Mouse (Mus musculus): ENCODE results near the gene Ifng. TPM values are rescaled to one million over a fixed set of nuclear protein-coding genes. Genes with fewer than 3 reads are reported as not detected.
"Not testable (repeated sequence)": the region's sequence is repeated elsewhere in the genome, so short reads cannot be mapped to it uniquely, and the experiment has no call there.

Gene Ifng
- polyA plus RNA-seq, 1 experiment from 2014 or later = not detected

DNA sequence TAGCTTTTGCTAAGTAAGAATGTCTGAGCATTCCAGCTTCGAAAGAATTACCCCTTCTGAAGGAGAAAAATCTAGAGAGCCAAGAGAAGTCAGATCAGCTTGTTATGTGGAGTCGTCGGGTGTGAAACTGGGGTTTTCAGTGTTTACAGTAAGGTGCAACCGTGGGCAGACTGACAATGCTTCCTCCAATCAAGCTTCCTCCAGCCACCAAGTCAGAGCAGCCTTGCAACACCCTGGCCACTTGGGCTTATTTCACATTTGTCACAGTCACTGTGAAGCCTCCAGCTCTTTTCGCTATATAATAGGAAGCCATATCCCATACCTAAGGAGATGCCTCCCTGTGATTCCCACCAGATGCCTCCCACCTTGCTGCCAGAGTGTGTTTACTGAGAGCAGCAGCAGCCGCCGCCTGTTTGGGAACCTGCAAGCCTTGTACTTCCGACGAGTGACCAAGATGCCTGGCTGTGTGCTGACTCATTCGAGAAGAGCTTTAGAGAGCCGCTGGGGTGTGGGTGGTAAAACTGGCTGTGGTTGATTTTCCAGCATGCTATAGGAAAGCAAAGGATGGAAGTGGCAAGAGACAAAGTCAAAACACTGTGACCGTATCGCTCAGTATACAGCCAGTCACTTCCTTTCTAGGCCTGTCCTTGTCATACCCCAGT is 29.6 kb downstream of the Ifng start:
- Histone ChIP-seq H3K4me3 (ENCODE audit: low read depth, low read length) (no peak overlapping the region), H3K27me3 (ENCODE audit: control insufficient read depth, insufficient read depth, low read length) (no peaks in the 10 kb centered on the region), H3K9me3 (ENCODE audit: control insufficient read depth, low read length) (no peaks in the 10 kb centered on the region), H3K4me2 (ENCODE audit: low read depth, severe bottlenecking) (no peak overlapping the region), H3K9ac (ENCODE audit: low read length) (no peak overlapping the region), H3K36me3 (ENCODE audit: control insufficient read depth, insufficient read depth, low read length) (no peaks in the 10 kb centered on the region), H3K27ac (replicated peaks; ENCODE audit: low read depth, low read length) (no peak overlapping the region), H3K4me1 (ENCODE audit: control insufficient read depth, insufficient read depth, low read length) (no peaks in the 10 kb centered on the region)
- DNase-seq (ENCODE audit: low spot score) (no peak), ATAC-seq (ENCODE audit: insufficient number of reproducible peaks, low FRiP score, low TSS enrichment, low read depth) (no peak)
- 60% methylated on average over 13 of the region's 13 CpGs for WGBS

- H3K36me3 ChIP-seq (ENCODE audit: control insufficient read depth, insufficient read depth, low read length); H3K9me3 ChIP-seq (ENCODE audit: control insufficient read depth, low read length); H3K9ac ChIP-seq (ENCODE audit: low read length); H3K4me2 ChIP-seq (ENCODE audit: low read depth, severe bottlenecking); ATAC-seq (ENCODE audit: insufficient number of reproducible peaks, low FRiP score, low TSS enrichment, low read depth); H3K27ac ChIP-seq (replicated peaks; ENCODE audit: low read depth, low read length); H3K27me3 ChIP-seq (ENCODE audit: control insufficient read depth, insufficient read depth, low read length); H3K4me1 ChIP-seq (ENCODE audit: control insufficient read depth, insufficient read depth, low read length); DNase-seq (ENCODE audit: low spot score); H3K4me3 ChIP-seq (ENCODE audit: low read depth, low read length): not testable (repeated sequence)
- WGBS = 75% methylated on average over 1 of the region's 1 CpGs
These were observed 32.0 kb downstream of the Ifng start for GRCm38 (mm10) chr10:118472846-118473245.

GRCm38 (mm10) chr10:118476696-118477095 is 35.9 kb downstream of the Ifng start:
- no peak for ATAC-seq (ENCODE audit: insufficient number of reproducible peaks, low FRiP score, low TSS enrichment, low read depth)
- no peak overlapping the region for H3K4me2 ChIP-seq (ENCODE audit: low read depth, severe bottlenecking)
- DNase-seq (ENCODE audit: low spot score) = no peak
- no peak overlapping the region for H3K27ac ChIP-seq (replicated peaks; ENCODE audit: low read depth, low read length)
- H3K27me3 ChIP-seq (ENCODE audit: control insufficient read depth, insufficient read depth, low read length) = no peaks in the 10 kb centered on the region
- no peak overlapping the region for H3K4me3 ChIP-seq (ENCODE audit: low read depth, low read length)
- WGBS = 89% methylated on average over 2 of the region's 2 CpGs
- H3K36me3 ChIP-seq (ENCODE audit: control insufficient read depth, insufficient read depth, low read length) = no peaks in the 10 kb centered on the region
- no peaks in the 10 kb centered on the region for H3K9me3 ChIP-seq (ENCODE audit: control insufficient read depth, low read length)
- H3K9ac ChIP-seq (ENCODE audit: low read length) = no peak overlapping the region
- no peaks in the 10 kb centered on the region for H3K4me1 ChIP-seq (ENCODE audit: control insufficient read depth, insufficient read depth, low read length)

DNA sequence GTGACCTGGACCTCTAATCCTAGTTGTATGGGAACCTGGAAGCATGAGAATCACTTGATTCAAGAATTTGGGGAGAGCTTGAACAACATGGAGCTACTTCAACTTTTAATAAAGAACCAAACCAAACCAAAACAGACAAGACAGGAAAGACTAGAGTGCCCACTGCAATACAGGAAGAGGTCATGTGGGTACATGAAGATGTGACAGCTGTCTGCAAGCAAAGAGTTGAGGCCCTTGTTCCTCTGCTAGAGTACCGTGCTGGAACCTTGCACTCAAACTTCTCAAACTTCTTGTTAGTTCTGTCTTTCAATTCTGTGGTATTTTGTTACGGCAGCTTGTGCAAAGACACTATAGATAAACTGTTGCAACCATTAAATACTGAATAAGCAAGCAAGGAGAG is 36.5 kb downstream of the Ifng start:
- ATAC-seq (ENCODE audit: insufficient number of reproducible peaks, low FRiP score, low TSS enrichment, low read depth) (no peak), DNase-seq (ENCODE audit: low spot score) (no peak)
- Histone ChIP-seq H3K36me3 (ENCODE audit: control insufficient read depth, insufficient read depth, low read length) (no peaks in the 10 kb centered on the region), H3K27ac (replicated peaks; ENCODE audit: low read depth, low read length) (no peak overlapping the region), H3K27me3 (ENCODE audit: control insufficient read depth, insufficient read depth, low read length) (no peaks in the 10 kb centered on the region), H3K9ac (ENCODE audit: low read length) (no peak overlapping the region), H3K4me3 (ENCODE audit: low read depth, low read length) (no peak overlapping the region), H3K4me2 (ENCODE audit: low read depth, severe bottlenecking) (no peak overlapping the region), H3K9me3 (ENCODE audit: control insufficient read depth, low read length) (no peaks in the 10 kb centered on the region), H3K4me1 (ENCODE audit: control insufficient read depth, insufficient read depth, low read length) (no peaks in the 10 kb centered on the region)
- WGBS = 91% methylated on average over 2 of the region's 2 CpGs

DNA sequence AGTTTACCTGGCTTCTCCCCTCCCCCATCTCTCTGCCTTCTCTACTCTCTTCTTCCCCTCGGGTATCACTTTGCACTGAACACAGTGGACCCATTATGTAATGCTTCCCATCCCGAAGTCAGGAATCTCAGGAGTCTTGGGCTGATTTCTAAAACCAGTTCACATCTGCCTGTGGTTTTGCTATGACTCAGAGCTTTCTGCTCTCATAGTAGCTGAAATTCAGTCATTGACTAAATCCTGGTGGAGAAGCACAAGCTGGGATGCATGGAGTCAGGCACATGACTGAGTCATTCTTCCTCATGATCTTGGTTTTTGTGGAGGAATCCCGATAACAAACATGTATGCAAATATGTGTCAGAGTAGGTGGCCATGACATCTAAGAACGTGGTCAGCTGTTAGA is 38.4 kb downstream of the Ifng start:
- no peak overlapping the region for H3K27ac ChIP-seq (replicated peaks; ENCODE audit: low read depth, low read length)
- no peaks in the 10 kb centered on the region for H3K27me3 ChIP-seq (ENCODE audit: control insufficient read depth, insufficient read depth, low read length)
- DNase-seq (ENCODE audit: low spot score) = no peak
- no peaks in the 10 kb centered on the region for H3K4me1 ChIP-seq (ENCODE audit: control insufficient read depth, insufficient read depth, low read length)
- no peak overlapping the region for H3K4me2 ChIP-seq (ENCODE audit: low read depth, severe bottlenecking)
- no peaks in the 10 kb centered on the region for H3K9me3 ChIP-seq (ENCODE audit: control insufficient read depth, low read length)
- ATAC-seq (ENCODE audit: insufficient number of reproducible peaks, low FRiP score, low TSS enrichment, low read depth) = no peak
- no peak overlapping the region for H3K9ac ChIP-seq (ENCODE audit: low read length)
- 90% methylated on average over 4 of the region's 4 CpGs for WGBS
- H3K36me3 ChIP-seq (ENCODE audit: control insufficient read depth, insufficient read depth, low read length) = no peaks in the 10 kb centered on the region
- H3K4me3 ChIP-seq (ENCODE audit: low read depth, low read length) = no peak overlapping the region

DNA sequence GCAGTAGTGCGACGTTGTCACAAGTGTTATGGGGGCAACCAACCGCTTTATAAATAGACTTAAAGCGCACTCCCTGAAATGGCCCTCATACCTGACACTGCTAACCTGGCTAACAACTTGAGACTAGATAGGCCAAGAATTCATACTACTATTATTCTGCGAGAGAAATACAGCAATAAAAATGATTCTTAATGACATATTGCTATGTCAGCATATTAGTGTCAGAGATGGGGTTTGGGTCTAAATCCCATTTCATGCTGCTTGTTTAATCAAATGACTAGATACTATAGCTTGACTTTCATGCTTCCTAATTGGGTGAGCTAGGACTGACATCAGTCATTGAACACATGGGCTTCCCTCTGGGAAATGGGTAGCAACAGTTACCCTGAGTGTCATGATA is 39.3 kb downstream of the Ifng start:
- Histone ChIP-seq H3K27me3 (ENCODE audit: control insufficient read depth, insufficient read depth, low read length) (no peaks in the 10 kb centered on the region), H3K4me2 (ENCODE audit: low read depth, severe bottlenecking) (no peak overlapping the region), H3K4me1 (ENCODE audit: control insufficient read depth, insufficient read depth, low read length) (no peaks in the 10 kb centered on the region), H3K4me3 (ENCODE audit: low read depth, low read length) (no peak overlapping the region), H3K36me3 (ENCODE audit: control insufficient read depth, insufficient read depth, low read length) (no peaks in the 10 kb centered on the region), H3K9me3 (ENCODE audit: control insufficient read depth, low read length) (no peaks in the 10 kb centered on the region), H3K9ac (ENCODE audit: low read length) (no peak overlapping the region), H3K27ac (replicated peaks; ENCODE audit: low read depth, low read length) (no peak overlapping the region)
- 97% methylated on average over 5 of the region's 5 CpGs for WGBS
- DNase-seq (ENCODE audit: low spot score) (no peak), ATAC-seq (ENCODE audit: insufficient number of reproducible peaks, low FRiP score, low TSS enrichment, low read depth) (no peak)

- Histone ChIP-seq H3K27ac (replicated peaks; ENCODE audit: low read depth, low read length) (no peak overlapping the region), H3K9ac (ENCODE audit: low read length) (no peak overlapping the region), H3K36me3 (ENCODE audit: control insufficient read depth, insufficient read depth, low read length) (no peaks in the 10 kb centered on the region), H3K4me2 (ENCODE audit: low read depth, severe bottlenecking) (no peak overlapping the region), H3K4me3 (ENCODE audit: low read depth, low read length) (no peak overlapping the region), H3K9me3 (ENCODE audit: control insufficient read depth, low read length) (no peaks in the 10 kb centered on the region), H3K4me1 (ENCODE audit: control insufficient read depth, insufficient read depth, low read length) (no peaks in the 10 kb centered on the region), H3K27me3 (ENCODE audit: control insufficient read depth, insufficient read depth, low read length) (no peaks in the 10 kb centered on the region)
- ATAC-seq (ENCODE audit: insufficient number of reproducible peaks, low FRiP score, low TSS enrichment, low read depth) (no peak), DNase-seq (ENCODE audit: low spot score) (no peak)
- 87% methylated on average over 7 of the region's 7 CpGs for WGBS
These were observed 39.9 kb downstream of the Ifng start for GRCm38 (mm10) chr10:118480793-118481192.

DNA sequence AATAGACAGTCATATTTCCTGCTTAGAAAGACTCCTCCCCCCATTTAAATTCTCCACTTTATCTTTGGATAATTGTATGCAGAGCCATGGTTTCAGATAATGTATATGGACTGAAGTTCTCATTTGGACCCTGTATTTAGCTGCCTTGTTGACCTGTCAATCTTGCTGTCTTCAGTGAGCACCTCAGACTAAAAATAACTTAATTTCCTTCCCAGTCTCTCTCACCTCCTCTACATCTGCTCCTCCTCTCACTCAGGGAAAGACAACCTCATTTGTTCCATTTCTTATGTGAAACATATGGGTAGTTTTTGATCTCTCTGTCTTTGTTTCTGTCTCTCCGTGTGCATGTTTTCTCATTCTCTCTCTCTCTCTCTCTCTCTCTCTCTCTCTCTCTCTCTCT is 53.3 kb downstream of the Ifng start:
- ATAC-seq (ENCODE audit: insufficient number of reproducible peaks, low FRiP score, low TSS enrichment, low read depth) (no peak), DNase-seq (ENCODE audit: low spot score) (no peak)
- Histone ChIP-seq H3K9me3 (ENCODE audit: control insufficient read depth, low read length) (no peaks in the 10 kb centered on the region), H3K27me3 (ENCODE audit: control insufficient read depth, insufficient read depth, low read length) (no peaks in the 10 kb centered on the region), H3K4me2 (ENCODE audit: low read depth, severe bottlenecking) (no peak overlapping the region), H3K27ac (replicated peaks; ENCODE audit: low read depth, low read length) (no peak overlapping the region), H3K4me3 (ENCODE audit: low read depth, low read length) (no peak overlapping the region), H3K4me1 (ENCODE audit: control insufficient read depth, insufficient read depth, low read length) (no peaks in the 10 kb centered on the region), H3K9ac (ENCODE audit: low read length) (no peak overlapping the region), H3K36me3 (ENCODE audit: control insufficient read depth, insufficient read depth, low read length) (no peaks in the 10 kb centered on the region)
- WGBS = 54% methylated on average over 1 of the region's 1 CpGs

GRCm38 (mm10) chr10:118495362-118495761 is 54.5 kb downstream of the Ifng start:
- no peak for ATAC-seq (ENCODE audit: insufficient number of reproducible peaks, low FRiP score, low TSS enrichment, low read depth)
- WGBS = 78% methylated on average over 1 of the region's 1 CpGs

More at GRCm38 (mm10) chr10:118495362-118495761, 54.5 kb downstream of the Ifng start:
- Histone ChIP-seq H3K4me1 (ENCODE audit: control insufficient read depth, insufficient read depth, low read length) (no peaks in the 10 kb centered on the region), H3K4me3 (ENCODE audit: low read depth, low read length) (no peak overlapping the region), H3K27me3 (ENCODE audit: control insufficient read depth, insufficient read depth, low read length) (no peaks in the 10 kb centered on the region), H3K9me3 (ENCODE audit: control insufficient read depth, low read length) (no peaks in the 10 kb centered on the region), H3K4me2 (ENCODE audit: low read depth, severe bottlenecking) (no peak overlapping the region), H3K27ac (replicated peaks; ENCODE audit: low read depth, low read length) (no peak overlapping the region), H3K9ac (ENCODE audit: low read length) (no peak overlapping the region), H3K36me3 (ENCODE audit: control insufficient read depth, insufficient read depth, low read length) (no peaks in the 10 kb centered on the region)
- DNase-seq (ENCODE audit: low spot score) = no peak
